Mouse (Mus musculus): ENCODE data around the gene Tmed1.

DNA sequence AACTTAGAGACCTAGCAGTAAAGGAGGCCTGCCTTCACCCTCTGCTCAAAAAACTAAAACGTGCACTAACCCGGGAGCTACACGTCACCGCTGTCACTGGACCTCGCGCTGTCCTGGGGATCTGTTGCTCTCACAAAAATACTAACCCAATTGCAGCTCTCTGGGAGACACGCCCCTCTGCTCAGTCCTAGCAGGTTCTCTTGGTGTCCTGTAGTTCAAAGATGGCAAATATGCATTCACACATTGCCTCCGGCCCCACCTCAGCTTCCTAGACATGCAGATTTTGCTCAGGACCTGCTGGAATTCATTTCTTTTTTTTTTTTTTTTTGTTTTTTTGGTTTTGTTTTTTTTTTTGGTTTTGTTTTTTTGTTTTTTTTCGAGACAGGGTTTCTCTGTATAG is 19.4 kb downstream of the Tmed1 start:
- TF ChIP-seq EP300 (IDR thresholded peaks at IDR 0.05; ENCODE audit: low read depth) (no peak), CTCF (IDR thresholded peaks at IDR 0.05; ENCODE audit: low read depth) (no peak)

All from liver, embryonic 14.5 days (tissue).